Mouse (Mus musculus) right cerebral cortex, postnatal 36 days (tissue): Measurements from ENCODE around the gene Nbeal2.

Experiments used
- DNase-seq, 2 experiments: peaks; one replicate each; pipeline ENCODE4 v3.0.0; 2022; ENCODE audit warnings: low spot score in 2 of 2, mixed read lengths in 1 of 2

Nbeal2 gene

GRCm38 (mm10) chr9:110617081-110617480 lies 36.9 kb downstream of the Nbeal2 start:
- DNase-seq: no peak

GRCm38 (mm10) chr9:110611471-110611870 lies 42.5 kb downstream of the Nbeal2 start:
- no peak for DNase-seq

- DNase-seq: no peak
Measured at GRCm38 (mm10) chr9:110583521-110583920, 70.4 kb downstream of the Nbeal2 start.

GRCm38 (mm10) chr9:110582161-110582560 lies 71.8 kb downstream of the Nbeal2 start:
- DNase-seq: no peak
